Mouse (Mus musculus): ENCODE results near the gene Comp.

DNA sequence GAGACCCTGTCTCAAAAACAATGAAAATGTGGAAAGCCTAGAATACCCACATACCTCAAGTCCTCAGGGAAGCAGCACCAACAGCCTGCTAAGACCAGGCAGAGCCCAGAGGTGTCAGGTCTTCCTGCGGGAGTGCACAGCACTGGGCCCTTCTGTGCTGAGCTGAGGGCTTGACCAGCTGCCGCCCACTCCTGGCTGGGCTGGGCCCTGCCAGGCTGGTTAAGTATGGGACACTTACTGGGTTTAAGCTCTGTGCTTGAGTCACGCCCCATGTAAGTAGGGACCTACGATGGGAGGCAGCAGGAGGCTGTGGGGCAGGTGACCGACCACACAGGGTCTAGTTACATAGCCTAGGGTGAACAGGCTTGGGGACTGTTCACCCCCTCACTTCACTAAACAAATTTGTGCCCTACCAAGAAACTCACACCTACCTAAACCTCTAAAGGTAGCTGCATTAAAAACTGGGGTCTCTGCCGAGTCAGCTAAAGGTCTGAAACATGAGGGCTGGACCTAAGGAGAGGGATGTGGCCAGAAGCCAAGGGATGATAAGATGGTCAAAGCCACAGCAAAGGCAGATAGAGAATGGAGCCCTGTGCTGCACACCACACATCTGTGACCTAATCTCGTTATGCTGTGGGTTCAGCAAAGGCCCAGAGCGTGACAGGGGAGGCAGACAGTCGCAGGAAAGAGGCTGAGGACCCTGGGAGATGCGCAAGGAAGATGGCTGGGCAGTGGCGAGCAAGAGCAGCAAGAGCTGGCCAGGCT lies 46.7 kb downstream of the Comp start:
- TF ChIP-seq CTCF (IDR thresholded peaks at IDR 0.05) (no peak), EP300 (IDR thresholded peaks at IDR 0.05) (no peak)

Measured in lung, postnatal 0 days (tissue).